Comparison of ENCODE assay signal across 11 mouse cellular contexts in the genomic region with DNA sequence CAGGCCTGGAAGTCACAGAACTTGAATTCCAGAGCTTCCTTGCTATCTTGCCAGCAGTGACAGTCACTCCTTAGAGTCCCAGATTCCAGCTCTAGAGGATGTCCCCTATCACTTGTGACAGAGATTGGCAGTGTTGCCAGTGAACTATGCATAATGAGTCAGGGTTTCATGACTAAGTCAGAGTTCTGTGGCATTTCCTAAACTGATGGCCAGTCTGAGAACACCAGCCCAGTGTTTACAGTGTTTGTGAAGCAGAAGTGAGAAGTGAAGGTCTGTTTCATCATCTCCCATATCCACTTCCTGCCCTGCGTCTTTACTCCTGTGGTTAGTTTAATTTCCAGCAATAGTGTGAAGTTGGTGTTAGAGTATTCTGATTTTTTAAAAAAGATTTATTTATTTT. TPM values are rescaled to one million over a fixed set of nuclear protein-coding genes. Genes with fewer than 3 reads are reported as not detected.
DNase-seq lines count a peak whose midpoint lies in the region; ATAC-seq lines count a peak whose summit lies in the region.
"Had no signal": no experiment of that assay in that cellular context is flagged by ENCODE, and none has a peak within 500 bp of the region (broad histone marks: within the 10 kb centered on the region; RNA-seq: fewer than 3 reads in every experiment).

No protein-coding gene starts in this region.

- peaks cover 39% of the 10 kb centered on the region for H3K4me1 ChIP-seq in heart, embryonic 12.5 days (replicated peaks)
- H3K4me1 ChIP-seq: stomach, embryonic 15.5 days had no signal

- peak overlapping the region; percentile 75; the same call in 1 of the 2 replicates for H3K27ac ChIP-seq in heart, embryonic 12.5 days (ENCODE audit: poor library complexity, severe bottlenecking)
- H3K27ac ChIP-seq: stomach, embryonic 15.5 days had no signal

- H3K4me2 ChIP-seq in heart, embryonic 12.5 days, result no peak overlapping the region
- H3K4me2 ChIP-seq: heart, embryonic 13.5 days; stomach, embryonic 15.5 days had no signal

- peaks cover 2% of the 10 kb centered on the region; the same call in 1 of the 2 replicates for H3K27me3 ChIP-seq in heart, embryonic 12.5 days (replicated peaks)
- H3K27me3 ChIP-seq: stomach, embryonic 15.5 days had no signal

- H3K9ac ChIP-seq in heart, embryonic 12.5 days, result no peak overlapping the region
- H3K9ac ChIP-seq: heart, embryonic 13.5 days; stomach, embryonic 15.5 days had no signal

- intact Hi-C loops in heart, postnatal 25 days (cut with DNase I), result no loop called here

- no peak overlapping the region for H3K4me3 ChIP-seq in heart, embryonic 12.5 days
- H3K4me3 ChIP-seq: heart, embryonic 13.5 days; stomach, embryonic 15.5 days had no signal

- no peaks in the 10 kb centered on the region for H3K9me3 ChIP-seq in heart, embryonic 12.5 days (replicated peaks)
- H3K9me3 ChIP-seq: heart, embryonic 13.5 days; stomach, embryonic 15.5 days had no signal

- ATAC-seq in heart, embryonic 12.5 days (ENCODE audit: insufficient number of reproducible peaks, low FRiP score), result no peak
- peak; percentile 44 for ATAC-seq in activated CD4-positive, CD25-positive, alpha-beta regulatory T cell, adult 4 months
- peak; percentile 48 for ATAC-seq in megakaryocyte, adult 5-6 weeks (ENCODE audit: poor library complexity, severe bottlenecking)
- ATAC-seq: forebrain, embryonic 14.5 days had no signal

- no peak for DNase-seq in heart, postnatal 25 days (ENCODE audit: low spot score)
- peak; percentile 89 for DNase-seq in 3T3-L1 (ENCODE audit: low read depth, low spot score)
- no peak for DNase-seq in frontal cortex, postnatal 14 days (ENCODE audit: low spot score in 2 of 2)
- no peak for DNase-seq in cerebellum, postnatal 14 days
- DNase-seq in right cerebral cortex, postnatal 25 days, result no peak

- no peaks in the 10 kb centered on the region for H3K36me3 ChIP-seq in heart, embryonic 12.5 days
- H3K36me3 ChIP-seq: heart, embryonic 13.5 days; stomach, embryonic 15.5 days had no signal

- WGBS in heart, embryonic 12.5 days, result 70% methylated on average over 1 of the region's 1 CpGs

RNA-seq across cellular contexts. Expression of a gene that starts 7.6 kb away (rescaled TPM):
- polyA plus RNA-seq in heart, embryonic 12.5 days (2016; fragmentation: Nextera tagmentation; extraction: Ambion mirVana), result 5.9 and 7.3 TPM in 2 replicates
- total RNA-seq in heart, postnatal 25 days (2021), result 1 to 10 TPM; 2.4 to 3.0 TPM
- 10 to 100 TPM; 19.0 to 22.5 TPM for polyA plus RNA-seq in activated CD4-positive, CD25-positive, alpha-beta regulatory T cell, adult 4 months (2017; shearing (Covaris generic))
- total RNA-seq in megakaryocyte, adult 5-6 weeks (2015), result 93.8 and 108 TPM in 2 replicates
- 76.6 and 79.8 TPM in 2 replicates for total RNA-seq in megakaryocyte, adult 5-6 weeks (2017)

RNA-seq across cellular contexts. Expression of a gene that starts 22.9 kb away (rescaled TPM):
- 0.10 and 0.15 TPM in 2 replicates for polyA plus RNA-seq in heart, embryonic 12.5 days (2016; fragmentation: Nextera tagmentation; extraction: Ambion mirVana)
- total RNA-seq in heart, postnatal 25 days (2021), result not detected
- polyA plus RNA-seq in activated CD4-positive, CD25-positive, alpha-beta regulatory T cell, adult 4 months (2017; shearing (Covaris generic)), result under 1 TPM; 0.13 to 0.22 TPM
- total RNA-seq in megakaryocyte, adult 5-6 weeks (2015), result 0.05 TPM in 1 of 2 replicates, not detected in the other
- total RNA-seq in megakaryocyte, adult 5-6 weeks (2017), result not detected in 2 replicates

Comparison
In these comparisons a context has a peak if more than half of its experiments do, and no peak if none do; other contexts are left out.
1. RNA of a gene that starts 7.6 kb away (total RNA-seq): 76.6 to 108 TPM in megakaryocyte, adult 5-6 weeks; 2.4 to 3.0 TPM in heart, postnatal 25 days; every median in the first group is over 10 times any median in the second.